Mouse (Mus musculus) cerebellum, adult 2 months (tissue): ENCODE measurements around the gene Gm11627. TPM values are rescaled to one million over a fixed set of nuclear protein-coding genes. Genes with fewer than 3 reads are reported as not detected.
"Not testable (repeated sequence)": the region's sequence is repeated elsewhere in the genome, so short reads cannot be mapped to it uniquely, and the experiment has no call there.

Experiments used
- DNase-seq, 2 experiments: peaks; one replicate each; pipeline ENCODE4 v3.0.0; 2021
- H3K27ac ChIP-seq: fragments of 200-500 bp; 2 replicates; pipeline ENCODE4 v1.5.1; 2012; ENCODE audit warnings: low read length, control low read depth, inconsistent platforms; ENCODE audit not compliant: insufficient read depth
- H3K27me3 ChIP-seq: fragments of 200-500 bp; 2 replicates; pipeline ENCODE4 v1.6.1; 2012; ENCODE audit warnings: inconsistent platforms, mild to moderate bottlenecking, low read length, moderate library complexity; ENCODE audit not compliant: control insufficient read depth, insufficient read depth
- H3K4me1 ChIP-seq: fragments of 200-500 bp; 2 replicates; pipeline ENCODE4 v1.6.1; 2011; ENCODE audit warnings: low read length; ENCODE audit not compliant: control insufficient read depth, insufficient read depth
- H3K4me3 ChIP-seq: fragments of 200-500 bp; replicated peaks from 2 replicates; pipeline ENCODE3; 2011; ENCODE audit warnings: mild to moderate bottlenecking, low read depth, low read length, control low read depth; ENCODE audit not compliant: insufficient read depth
- CTCF ChIP-seq: fragments of 200-500 bp; IDR thresholded peaks from 2 replicates; pipeline ENCODE4 v1.5.1; 2011; ENCODE audit warnings: low read depth, mild to moderate bottlenecking, control low read depth, low read length, moderate library complexity, borderline replicate concordance; ENCODE audit not compliant: insufficient read depth
- POLR2A ChIP-seq: fragments of 200-500 bp; IDR thresholded peaks from 2 replicates; pipeline ENCODE4 v1.6.1; 2011; ENCODE audit warnings: low read length, control low read depth, borderline replicate concordance; ENCODE audit not compliant: insufficient read depth
- WGBS: fragments of 180-500 bp; shearing (Covaris S2); methylation state at CpG from one replicate; pipeline ENCODE4 v1.1.7; 2018; 5-methylcytosine and 5-hydroxymethylcytosine counted together
- polyA plus RNA-seq: library from polyadenylated mRNA; depleted of rRNA; stranded (reverse); fragments of >200 nt; gene quantifications from 2 replicates; pipeline ENCODE4 v1.2.3, GENCODE M21; 2012

The Gm11627 gene
- polyA plus RNA-seq, 1 experiment: 1.1 TPM

- no peak overlapping the region for H3K27ac ChIP-seq
- TF ChIP-seq POLR2A (no peak), CTCF (no peak)
- no peak for DNase-seq
- H3K27me3 ChIP-seq: no peaks in the 10 kb centered on the region
- H3K4me1 ChIP-seq: no peaks in the 10 kb centered on the region
- no peak overlapping the region for H3K4me3 ChIP-seq
Measured at GRCm38 (mm10) chr11:102565741-102566140, 13.5 kb downstream of the Gm11627 start.

- not testable (repeated sequence) for H3K4me1 ChIP-seq, H3K27ac ChIP-seq, H3K27me3 ChIP-seq, DNase-seq, H3K4me3 ChIP-seq
- 84% methylated on average over 14 of the region's 14 CpGs for WGBS
Measured at GRCm38 (mm10) chr11:102564952-102565671, 14.1 kb downstream of the Gm11627 start.

GRCm38 (mm10) chr11:102558704-102559103, 20.6 kb downstream of the Gm11627 start:
- WGBS: 89% methylated on average over 5 of the region's 5 CpGs
- Histone ChIP-seq H3K4me3 (no peak overlapping the region), H3K27me3 (no peaks in the 10 kb centered on the region)

GRCm38 (mm10) chr11:102557386-102557785, 21.9 kb downstream of the Gm11627 start:
- WGBS: 89% methylated on average over 1 of the region's 1 CpGs
- no peak for TF ChIP-seq CTCF
- TF ChIP-seq POLR2A: no peak

More at GRCm38 (mm10) chr11:102558704-102559103, 20.6 kb downstream of the Gm11627 start:
- TF ChIP-seq POLR2A (no peak), CTCF (no peak)
- Histone ChIP-seq H3K4me1 (peaks cover 4% of the 10 kb centered on the region; the same call in 1 of the 2 replicates), H3K27ac (no peak overlapping the region)
- DNase-seq: no peak

GRCm38 (mm10) chr11:102556716-102557074, 22.6 kb downstream of the Gm11627 start:
- H3K27ac ChIP-seq: no peak overlapping the region
- no peaks in the 10 kb centered on the region for H3K27me3 ChIP-seq
- 20% methylated on average over 3 of the region's 3 CpGs for WGBS
- H3K4me1 ChIP-seq: peaks cover 6% of the 10 kb centered on the region
- H3K4me3 ChIP-seq: no peak overlapping the region
- DNase-seq: no peak
- TF ChIP-seq CTCF: no peak
- no peak for TF ChIP-seq POLR2A

More at GRCm38 (mm10) chr11:102557386-102557785, 21.9 kb downstream of the Gm11627 start:
- H3K27me3 ChIP-seq: no peaks in the 10 kb centered on the region
- peaks cover 6% of the 10 kb centered on the region for H3K4me1 ChIP-seq
- no peak overlapping the region for H3K27ac ChIP-seq
- no peak overlapping the region for H3K4me3 ChIP-seq
- no peak for DNase-seq

GRCm38 (mm10) chr11:102556031-102556715, 23.1 kb downstream of the Gm11627 start, which contains the start of gene Gpatch8:
Gene Gpatch8, minus strand, starts transcription at chr11:102556392.
- H3K4me1 ChIP-seq: peaks cover 6% of the 10 kb centered on the region
- no peaks in the 10 kb centered on the region for H3K27me3 ChIP-seq
- under 1% methylated on average over 46 of the region's 55 CpGs for whole genome bisulfite sequencing
- H3K27ac ChIP-seq: peak within 1 kb of the TSS; percentile 70
- H3K4me3 ChIP-seq: peak within 1 kb of the TSS; percentile 72
- peak; percentile 59 for TF ChIP-seq POLR2A
- no peak for TF ChIP-seq CTCF
- peak; percentile 95 for DNase-seq

- TF ChIP-seq POLR2A (no peak), CTCF (no peak)
- under 1% methylated on average over 39 of the region's 39 CpGs for WGBS
- DNase-seq: no peak
- H3K27ac ChIP-seq: peak overlapping the region; percentile 70
- peaks cover 6% of the 10 kb centered on the region for H3K4me1 ChIP-seq
- peak overlapping the region; percentile 72 for H3K4me3 ChIP-seq
- no peaks in the 10 kb centered on the region for H3K27me3 ChIP-seq
Measured at GRCm38 (mm10) chr11:102555400-102556030, 23.7 kb downstream of the Gm11627 start.
